Mouse (Mus musculus) olfactory bulb, adult 2 months (tissue): ENCODE measurements around the gene Enah.

Source experiments
- CTCF ChIP-seq: fragments of 200-500 bp; IDR thresholded peaks from 2 replicates; pipeline ENCODE4 v1.5.1; 2012; ENCODE audit warnings: low read depth, mild to moderate bottlenecking, low read length, moderate library complexity; ENCODE audit not compliant: insufficient read depth
- POLR2A ChIP-seq: fragments of 200-500 bp; IDR thresholded peaks from 2 replicates; pipeline ENCODE4 v1.6.1; 2012; ENCODE audit warnings: mild to moderate bottlenecking, low read depth, low read length, moderate library complexity; ENCODE audit not compliant: insufficient read depth

DNA sequence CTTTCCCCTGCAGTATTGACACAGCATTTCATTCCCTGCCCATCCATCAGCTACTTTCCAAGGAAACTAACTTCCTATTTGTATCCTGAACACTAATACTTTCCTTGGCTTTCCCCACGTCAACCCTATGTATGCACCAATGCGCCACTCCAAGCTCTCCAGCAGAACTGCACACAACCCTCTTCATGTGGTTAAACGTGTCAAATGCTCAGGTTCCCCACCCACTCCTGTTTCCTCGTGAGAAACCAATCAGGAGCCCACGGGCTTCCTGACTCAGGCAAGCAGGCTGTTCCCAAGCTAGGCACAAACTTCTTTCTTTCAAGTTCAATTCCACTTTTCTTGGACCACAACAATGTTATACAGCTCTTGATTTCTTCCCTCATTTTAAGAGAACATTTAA lies 91.4 kb downstream of the Enah start:
- no peak for TF ChIP-seq CTCF
- TF ChIP-seq POLR2A = no peak
